8 mouse cellular contexts compared by ENCODE assay signal in the genomic region with DNA sequence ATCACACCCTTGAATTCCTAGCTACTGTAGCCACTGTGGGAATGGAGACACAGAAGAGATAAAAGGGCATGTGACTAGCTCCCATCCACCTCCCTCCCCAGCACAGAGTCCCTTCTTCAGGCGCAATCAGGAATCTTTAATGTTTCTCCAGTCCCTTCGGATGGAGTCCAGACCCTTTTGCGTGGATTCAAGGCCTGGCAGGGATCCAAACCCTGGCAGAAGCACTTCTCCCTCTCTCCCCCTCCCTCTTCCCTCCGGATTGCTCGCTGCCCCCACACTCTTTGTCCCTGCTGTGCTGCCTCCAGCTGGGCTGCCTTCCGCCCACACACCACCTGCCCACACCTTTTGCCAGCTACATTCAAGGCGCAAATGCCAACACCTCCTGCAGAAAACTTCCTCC.
A peak's percentile ranks its signal among the peaks of the same experiment; 100 is the strongest.
DNase-seq lines count a peak whose midpoint lies in the region; ATAC-seq and TF ChIP-seq lines count a peak whose summit lies in the region.

No protein-coding gene starts in this region.

- peaks cover 35% of the 10 kb centered on the region; the same call in 1 of the 2 replicates for H3K4me1 ChIP-seq in kidney, postnatal 0 days (replicated peaks; ENCODE audit: insufficient read depth, low read length)
- peaks cover 28% of the 10 kb centered on the region for H3K4me1 ChIP-seq in heart, embryonic 15.5 days (replicated peaks)
- peaks cover 23% of the 10 kb centered on the region for H3K4me1 ChIP-seq in olfactory bulb, adult 2 months (ENCODE audit: control insufficient read depth, insufficient read depth, low read length)

- 8% methylated on average over 7 of the region's 7 CpGs for WGBS in kidney, postnatal 0 days
- 13% methylated on average over 7 of the region's 7 CpGs for WGBS in heart, embryonic 15.5 days
- WGBS in olfactory bulb, adult 2 months, result 8% methylated on average over 7 of the region's 7 CpGs

- H3K27me3 ChIP-seq in kidney, postnatal 0 days (ENCODE audit: insufficient read depth, low read length), result no peaks in the 10 kb centered on the region
- H3K27me3 ChIP-seq in heart, embryonic 15.5 days, result no peaks in the 10 kb centered on the region

- ATAC-seq in kidney, postnatal 0 days (replicated peaks; ENCODE audit: low FRiP score, low read depth), result no peak
- ATAC-seq in heart, embryonic 15.5 days (replicated peaks; ENCODE audit: insufficient number of reproducible peaks, insufficient read depth, low FRiP score, low read depth), result peak; percentile 59; the same call in 1 of the 2 replicates
- no peak for ATAC-seq in erythroblast, adult 5-6 weeks (replicated peaks; ENCODE audit: low FRiP score, poor library complexity, severe bottlenecking)

- TF ChIP-seq POLR2A in olfactory bulb, adult 2 months (IDR thresholded peaks at IDR 0.05; ENCODE audit: insufficient read depth, low read depth, low read length), result no peak

- H3K27ac ChIP-seq in kidney, postnatal 0 days, result no peak overlapping the region; the same call in 1 of the 2 replicates
- peak overlapping the region; percentile 13 for H3K27ac ChIP-seq in heart, embryonic 15.5 days
- peak overlapping the region; percentile 98 for H3K27ac ChIP-seq in left cerebral cortex, adult 2 months
- H3K27ac ChIP-seq in olfactory bulb, adult 2 months (ENCODE audit: insufficient read depth, low read depth, low read length), result 0 out of 2 replicates have a peak overlapping the region, but pooled peaks have one; percentile 19

- no peaks in the 10 kb centered on the region for H3K36me3 ChIP-seq in kidney, postnatal 0 days (ENCODE audit: insufficient read depth, low read length)
- H3K36me3 ChIP-seq in heart, embryonic 15.5 days, result no peaks in the 10 kb centered on the region

- no peak overlapping the region for H3K4me2 ChIP-seq in kidney, postnatal 0 days (ENCODE audit: low read length)
- peak overlapping the region; percentile 35 for H3K4me2 ChIP-seq in heart, embryonic 15.5 days

- H3K9me3 ChIP-seq in kidney, postnatal 0 days (replicated peaks; ENCODE audit: low read length), result no peaks in the 10 kb centered on the region
- H3K9me3 ChIP-seq in heart, embryonic 15.5 days (replicated peaks), result no peaks in the 10 kb centered on the region

- no peak overlapping the region for H3K9ac ChIP-seq in kidney, postnatal 0 days (ENCODE audit: low read depth, low read length)
- H3K9ac ChIP-seq in heart, embryonic 15.5 days, result peak overlapping the region; percentile 20; the same call in 1 of the 2 replicates

- DNase-seq in kidney, postnatal 0 days (ENCODE audit: low spot score), result peak; percentile 49
- no peak for DNase-seq in kidney, adult 8-10 months
- peak; percentile 98 for DNase-seq in cerebellum, adult 9-10 months
- DNase-seq in left cerebral cortex, adult 2 months (ENCODE audit: extremely low spot score in 1 of 2, low spot score in 2 of 2), result peak; percentile 85 to 90
- DNase-seq in embryo, embryonic 10.5 days (ENCODE audit: low spot score), result no peak

- TF ChIP-seq CTCF in kidney, postnatal 0 days (IDR thresholded peaks at IDR 0.05; ENCODE audit: low read depth), result no peak
- no peak for TF ChIP-seq CTCF in left cerebral cortex, adult 2 months (IDR thresholded peaks at IDR 0.05)
- TF ChIP-seq CTCF in olfactory bulb, adult 2 months (IDR thresholded peaks at IDR 0.05; ENCODE audit: insufficient read depth, low read depth, low read length), result no peak

- intact Hi-C loops in left cerebral cortex, adult 2 months (cut with DNase I), result loop anchor here (2.0 kb wide), 1 partner anchor 32 kb away; no protein-coding TSS in a partner anchor

- H3K4me3 ChIP-seq in kidney, postnatal 0 days (replicated peaks; ENCODE audit: low read depth, low read length), result no peak overlapping the region
- H3K4me3 ChIP-seq in heart, embryonic 15.5 days, result no peak overlapping the region
- peak overlapping the region; percentile 71 for H3K4me3 ChIP-seq in left cerebral cortex, adult 2 months
- H3K4me3 ChIP-seq in olfactory bulb, adult 2 months (ENCODE audit: insufficient read depth, low read depth, low read length), result peak overlapping the region; percentile 2; the same call in 1 of the 2 replicates

Comparison
In these comparisons a context has a peak if more than half of its experiments do, and no peak if none do; other contexts are left out.
1. DNase-seq: peak in kidney, postnatal 0 days (single experiment), cerebellum, adult 9-10 months (single experiment) and left cerebral cortex, adult 2 months (2 of 2); none in kidney, adult 8-10 months (0 of 2) and embryo, embryonic 10.5 days (single experiment).
2. H3K4me3 ChIP-seq: peak in left cerebral cortex, adult 2 months (single experiment) and olfactory bulb, adult 2 months (single experiment); none in kidney, postnatal 0 days (single experiment) and heart, embryonic 15.5 days (single experiment).